Mouse (Mus musculus) ES-E14 (cell line): ENCODE results near the gene Ppp2r5b.

Experiments used
- HCFC1 ChIP-seq: IDR thresholded peaks from 2 replicates; pipeline ENCODE4 v1.6.1; 2012; ENCODE audit warnings: low read length, inconsistent platforms, borderline replicate concordance; ENCODE audit not compliant: insufficient read depth
- MAFK ChIP-seq: IDR thresholded peaks from 2 replicates; pipeline ENCODE4 v1.6.1; 2014; ENCODE audit warnings: mild to moderate bottlenecking, low read depth, low read length, inconsistent platforms; ENCODE audit not compliant: insufficient read depth
- ZC3H11A ChIP-seq: IDR thresholded peaks from 2 replicates; pipeline ENCODE4 v1.6.1; 2012; ENCODE audit warnings: low read depth, mild to moderate bottlenecking, inconsistent platforms, low read length, borderline replicate concordance
- ZNF384 ChIP-seq: IDR thresholded peaks from 2 replicates; pipeline ENCODE4 v1.6.1; 2012; ENCODE audit warnings: low read depth, low read length, inconsistent platforms

DNA sequence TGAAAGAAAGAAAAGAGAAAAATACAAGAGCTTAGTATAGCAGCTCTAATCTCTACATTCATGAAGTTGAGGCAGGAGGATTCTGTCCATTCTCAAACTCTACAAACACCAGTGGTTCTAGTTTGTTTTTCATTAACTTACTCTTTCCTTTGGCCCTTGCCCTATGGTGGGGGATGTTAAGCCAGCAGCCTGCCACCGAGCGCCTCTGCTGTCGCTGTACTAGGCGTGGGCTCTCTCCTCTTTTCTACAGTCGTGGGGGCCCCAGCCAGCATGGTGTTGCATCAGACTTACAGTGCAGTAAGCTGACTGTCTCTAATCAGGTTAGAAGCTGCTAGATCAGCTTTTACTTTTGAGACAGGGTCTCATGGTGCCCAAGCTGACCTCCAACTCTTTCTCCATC, 47.3 kb upstream of the Ppp2r5b start:
- TF ChIP-seq MAFK (no peak), HCFC1 (no peak), ZNF384 (no peak), ZC3H11A (no peak)
